Mouse (Mus musculus): ENCODE results near the gene Try5. TPM values are rescaled to one million over a fixed set of nuclear protein-coding genes. Genes with fewer than 3 reads are reported as not detected.

Gene Try5
- polyA plus RNA-seq (2012; rRNA removed) = not detected in 2 replicates

GRCm38 (mm10) chr6:41316741-41317140 is at the start of gene Try5:
Gene Try5, minus strand, starts transcription at chr6:41316841.

GRCm38 (mm10) chr6:41353932-41354331 is 37.3 kb upstream of the Try5 start, which contains the start of gene Try10:
Gene Try10, plus strand, starts transcription at chr6:41354105.

DNA sequence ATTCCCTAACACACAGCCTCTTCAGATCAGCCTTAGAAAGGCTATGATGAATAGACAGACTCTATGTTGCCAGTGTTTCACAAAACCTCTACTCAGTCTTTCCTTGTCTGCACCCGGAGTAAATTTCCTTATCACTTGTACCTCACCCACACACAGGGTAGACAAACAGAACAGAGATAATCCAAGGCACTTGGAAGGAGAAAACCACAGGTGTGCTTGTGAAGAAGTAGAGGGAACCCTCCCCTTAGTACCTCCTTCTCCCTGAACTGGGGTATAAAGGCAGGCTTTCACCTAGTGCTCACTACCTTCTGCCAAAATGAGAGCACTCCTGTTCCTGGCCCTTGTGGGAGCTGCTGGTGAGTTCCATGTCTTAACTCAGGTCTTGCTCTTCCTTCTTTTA is 14.7 kb downstream of the Try5 start, which contains the start of gene Try4:
Gene Try4, plus strand, starts transcription at position 301 of the 400 bp plus-strand sequence.

Other genes starting within 250 kb of the Try5 start
- gene Try4, start 14.6 kb downstream of the Try5 start, polyA plus RNA-seq (2012; rRNA removed) = not detected in 2 replicates
- gene Try10, start 37.3 kb upstream of the Try5 start, polyA plus RNA-seq (2012; rRNA removed) = not detected in 2 replicates
- not detected in 2 replicates for gene Prss3, start 60.8 kb upstream of the Try5 start, polyA plus RNA-seq (2012; rRNA removed)
- gene Gm5771, start 75.5 kb upstream of the Try5 start, polyA plus RNA-seq (2012; rRNA removed) = not detected in 2 replicates
- not detected in 2 replicates for gene Gm10334, start 129.3 kb upstream of the Try5 start, polyA plus RNA-seq (2012; rRNA removed)
- gene Prss1, start 142.1 kb upstream of the Try5 start, polyA plus RNA-seq (2012; rRNA removed) = not detected in 2 replicates
- 0.07 TPM in 1 of 2 replicates, not detected in the other for gene Prss2, start 204.9 kb upstream of the Try5 start, polyA plus RNA-seq (2012; rRNA removed)